Mouse (Mus musculus) MN1 (cell line): Measurements from ENCODE around the gene Arid1b.
A peak's percentile ranks its signal among the peaks of the same experiment; 100 is the strongest.

Source experiments
- DNase-seq: peaks from one replicate; pipeline ENCODE4 v3.0.0-alpha.2; 2016; ENCODE audit warnings: low spot score

The Arid1b gene

DNA sequence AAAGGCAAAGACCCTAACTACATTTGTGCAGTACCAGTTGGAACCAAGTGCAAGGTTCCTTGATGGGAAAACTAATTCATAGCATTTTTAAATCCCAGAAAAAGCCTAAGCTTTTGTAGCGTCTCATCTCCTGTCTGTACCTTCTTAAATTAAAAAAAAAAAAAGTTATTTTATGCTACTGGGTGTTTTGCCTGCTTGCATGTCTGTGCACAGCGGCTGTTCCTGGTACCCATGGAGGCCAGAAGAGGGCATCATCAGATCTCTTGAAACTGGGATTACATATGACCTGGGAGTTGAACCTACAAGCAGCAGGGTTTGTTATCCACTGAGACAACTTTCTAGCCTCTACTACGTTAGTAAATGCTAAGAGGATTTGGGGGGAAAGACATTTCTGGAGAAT lies 196.2 kb downstream of the Arid1b start:
- DNase-seq, result peak; percentile 35

DNA sequence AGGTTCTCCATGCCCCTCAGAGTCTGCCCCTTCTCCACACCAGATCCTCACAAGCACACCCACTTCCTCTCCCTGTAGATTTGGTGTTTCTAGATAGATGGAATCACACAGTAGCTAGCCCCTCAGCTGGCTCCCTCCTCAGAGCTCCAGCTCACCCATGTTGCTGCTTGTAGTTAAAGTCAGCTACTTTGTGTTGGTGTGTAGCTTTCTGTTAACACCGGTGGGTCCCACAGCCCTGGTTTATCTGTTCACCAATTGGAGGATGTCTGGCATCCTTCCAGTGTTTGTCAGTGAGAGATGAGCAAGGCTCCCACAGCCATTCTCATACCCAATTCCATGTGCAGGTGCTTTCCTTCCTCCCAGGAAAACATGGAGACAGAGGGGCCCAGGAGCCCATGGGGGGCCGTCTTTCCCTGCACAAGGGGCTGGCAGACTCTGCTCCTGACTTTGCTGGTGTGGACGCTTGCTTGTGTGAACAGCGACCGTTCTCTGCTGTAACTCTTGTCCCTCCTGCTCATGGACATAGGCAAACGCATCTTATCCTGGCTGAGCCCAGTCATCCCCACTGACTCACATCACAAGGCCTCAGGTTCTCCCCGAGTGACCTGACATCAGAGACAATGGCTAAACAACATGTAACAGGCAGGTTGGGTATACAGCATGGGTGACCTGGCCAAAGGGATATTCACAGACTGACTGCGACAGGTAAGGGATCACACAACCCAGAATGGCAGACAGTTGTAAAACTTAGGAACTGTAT lies 200.2 kb downstream of the Arid1b start:
- no peak for DNase-seq

- DNase-seq, result no peak
These were observed 201.3 kb downstream of the Arid1b start for GRCm38 (mm10) chr17:5195397-5195796.

DNA sequence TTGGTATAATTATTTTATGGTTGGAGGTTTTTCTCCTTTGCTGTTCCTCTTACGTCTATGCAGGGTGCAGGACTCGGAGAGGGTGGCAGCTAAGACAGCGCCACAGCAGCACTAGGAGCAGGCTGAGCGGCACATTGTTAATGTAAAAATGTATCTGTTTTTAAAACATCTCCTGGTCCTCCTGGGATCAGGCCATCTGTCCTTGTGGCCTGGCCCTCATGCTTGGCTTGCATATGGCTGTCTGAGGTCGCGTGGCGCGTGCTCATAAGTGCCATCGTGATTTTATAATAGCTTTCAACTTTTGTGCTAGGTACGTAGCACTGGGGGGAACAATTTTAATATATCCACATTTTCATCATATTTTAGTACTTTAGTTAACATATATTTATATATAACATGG lies 201.9 kb downstream of the Arid1b start:
- no peak for DNase-seq

DNA sequence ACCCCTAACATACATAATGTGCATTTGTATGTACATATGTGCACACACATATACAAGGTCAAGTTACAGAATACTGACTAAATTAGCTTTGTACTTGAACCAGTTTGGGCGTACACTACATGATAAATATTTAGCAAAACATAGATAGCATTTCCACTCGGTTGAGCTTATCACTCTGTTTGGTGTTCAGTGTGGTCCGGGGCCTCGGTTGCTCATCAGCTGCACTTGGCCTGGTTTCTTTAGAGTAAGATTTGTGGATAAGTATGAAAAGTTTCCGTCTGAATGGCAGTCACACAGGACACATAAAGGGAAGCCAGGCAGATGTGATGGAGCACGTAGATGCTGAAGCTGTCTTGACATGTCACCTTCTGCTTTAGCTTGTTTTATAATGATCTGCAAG lies 202.4 kb downstream of the Arid1b start:
- DNase-seq, result no peak

DNA sequence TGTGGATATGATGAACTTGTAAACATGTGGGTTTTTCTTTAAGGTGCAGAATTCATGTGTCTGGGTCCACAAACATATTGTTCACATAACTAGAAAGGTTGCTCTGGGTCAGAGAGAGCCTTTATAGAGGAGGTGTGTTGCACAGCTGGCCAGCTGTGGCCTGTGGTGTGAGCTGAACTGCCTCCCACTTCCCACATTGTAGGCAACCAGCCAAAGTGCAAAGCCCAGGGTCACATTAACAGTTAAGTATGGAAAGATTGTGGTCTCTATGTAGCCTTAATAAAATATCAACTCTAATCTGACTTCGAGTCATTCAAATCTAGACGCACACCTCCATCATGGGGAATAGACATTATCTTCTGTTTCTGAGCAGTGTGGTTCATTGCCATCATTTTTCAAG lies 203.0 kb downstream of the Arid1b start:
- no peak for DNase-seq

- no peak for DNase-seq
These were observed 203.6 kb downstream of the Arid1b start for GRCm38 (mm10) chr17:5197765-5198164.

- no peak for DNase-seq
These were observed 204.1 kb downstream of the Arid1b start for GRCm38 (mm10) chr17:5198252-5198651.

DNA sequence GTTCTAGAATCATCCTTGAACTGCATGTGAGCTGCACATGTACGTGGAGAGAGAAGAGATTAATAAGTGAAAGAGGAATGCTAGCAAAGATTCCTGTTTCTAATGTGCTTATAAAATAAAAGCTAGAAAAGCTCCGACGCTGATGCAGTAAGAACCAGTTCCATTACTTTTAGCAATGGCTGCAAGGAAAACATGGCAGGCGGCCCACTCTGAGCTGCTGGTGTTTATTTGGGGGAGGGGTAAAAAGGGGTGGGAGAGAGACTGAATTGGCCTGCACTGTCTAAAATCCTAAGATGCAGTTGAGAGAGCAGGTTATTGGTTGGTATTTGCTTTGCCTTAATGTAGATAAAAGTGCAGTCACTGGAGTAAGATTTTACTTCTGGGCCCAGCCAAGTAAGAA lies 204.7 kb downstream of the Arid1b start:
- DNase-seq, result no peak

- no peak for DNase-seq
These were observed 206.5 kb downstream of the Arid1b start for GRCm38 (mm10) chr17:5200638-5201037.

- DNase-seq, result peak; percentile 74
These were observed 207.9 kb downstream of the Arid1b start for GRCm38 (mm10) chr17:5201859-5202598.

DNA sequence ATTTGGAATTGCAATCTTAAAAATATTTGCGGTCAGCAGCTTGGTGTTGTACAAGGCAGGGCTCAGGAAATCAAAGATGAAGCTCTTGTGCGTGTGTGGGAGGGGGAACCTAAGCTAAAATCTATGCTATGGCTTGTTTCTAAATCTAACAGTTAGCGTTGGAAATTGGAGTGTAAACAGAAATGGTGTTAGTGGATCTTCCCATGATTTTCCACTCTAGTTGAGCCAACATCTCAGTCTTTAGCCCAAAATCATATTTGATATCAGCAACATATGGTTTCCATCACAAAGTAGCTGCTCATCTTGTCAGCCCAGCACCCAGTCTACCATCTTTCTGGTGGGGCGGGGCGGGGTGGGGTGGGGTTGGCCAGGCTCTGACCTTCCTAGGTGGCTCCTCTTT lies 208.6 kb downstream of the Arid1b start:
- no peak for DNase-seq

- no peak for DNase-seq
These were observed 209.4 kb downstream of the Arid1b start for GRCm38 (mm10) chr17:5203346-5204102.

- DNase-seq, result no peak
These were observed 210.1 kb downstream of the Arid1b start for GRCm38 (mm10) chr17:5204103-5204665.

GRCm38 (mm10) chr17:5205163-5205581 lies 211.0 kb downstream of the Arid1b start:
- DNase-seq, result no peak

- DNase-seq, result no peak
These were observed 212.6 kb downstream of the Arid1b start for GRCm38 (mm10) chr17:5206731-5207130.

DNA sequence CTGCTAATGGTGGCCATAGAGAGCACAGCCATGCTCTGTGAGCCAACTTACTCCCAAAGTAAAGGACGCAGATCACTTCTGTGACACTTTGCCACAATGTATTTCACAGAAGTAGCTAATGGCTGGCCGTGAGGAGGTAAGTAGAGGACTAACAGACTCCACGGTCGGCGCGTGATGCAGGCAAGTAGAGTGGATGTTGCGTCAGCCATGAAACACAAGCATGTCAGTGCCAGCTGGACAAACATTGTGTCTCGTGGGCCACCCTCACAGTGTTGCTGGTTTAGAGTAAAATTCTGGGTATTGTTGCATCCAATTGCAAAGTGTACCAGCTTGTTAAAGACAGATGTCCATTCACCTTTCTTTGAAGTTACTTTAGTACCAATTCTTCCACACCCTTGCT lies 213.7 kb downstream of the Arid1b start:
- no peak for DNase-seq

- peak; percentile 39 for DNase-seq
These were observed 214.2 kb downstream of the Arid1b start for GRCm38 (mm10) chr17:5208362-5208761.

DNA sequence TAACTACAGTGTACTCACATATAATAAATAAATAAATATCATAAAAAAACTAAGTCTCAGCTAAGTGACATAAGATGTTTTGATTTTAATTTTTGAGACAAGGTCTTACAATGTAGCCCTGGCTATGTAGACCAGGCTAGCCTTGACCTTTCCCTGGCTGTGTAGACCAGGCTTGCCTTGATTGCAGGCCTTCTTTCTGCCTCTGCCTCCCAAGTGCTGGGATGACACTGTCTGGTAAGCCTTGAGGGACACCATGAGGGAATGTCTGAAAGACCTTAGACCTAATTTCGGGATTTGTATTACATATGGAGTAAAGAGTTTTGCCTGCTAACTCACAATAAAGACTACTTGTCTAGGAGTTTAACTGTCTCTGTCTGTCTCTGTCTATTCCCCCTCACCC lies 214.9 kb downstream of the Arid1b start:
- DNase-seq, result no peak

DNA sequence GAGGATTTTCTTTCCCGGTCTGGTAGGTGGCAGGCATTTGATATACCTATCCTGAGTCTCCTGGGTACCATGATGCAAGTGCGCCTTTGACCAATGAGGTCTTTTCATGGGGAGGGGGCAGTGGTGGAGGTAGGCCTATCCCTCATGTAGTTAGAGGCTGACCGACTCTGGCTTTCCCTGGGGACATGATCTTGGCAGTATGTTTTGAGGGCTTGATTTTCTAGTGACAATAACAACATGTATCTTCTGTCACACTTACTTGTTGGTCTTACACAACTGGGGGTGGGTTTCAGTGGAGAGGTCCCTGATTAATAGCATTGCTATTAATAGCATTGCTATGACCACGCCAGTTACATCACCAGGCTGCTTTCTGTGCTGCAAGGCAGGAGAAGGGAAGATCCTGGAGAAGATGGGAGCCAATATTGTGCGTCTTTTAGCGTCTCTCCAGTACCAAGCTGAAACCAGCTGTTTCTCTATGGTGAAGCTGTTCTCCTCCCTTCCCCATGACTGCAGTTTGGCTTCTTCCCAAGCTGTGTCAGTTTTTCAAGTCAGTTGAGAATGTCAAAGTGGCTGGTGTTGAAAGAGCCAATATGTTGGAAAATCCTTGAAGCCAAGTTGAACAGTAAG lies 216.1 kb downstream of the Arid1b start:
- DNase-seq, result no peak

- DNase-seq, result no peak
These were observed 216.8 kb downstream of the Arid1b start for GRCm38 (mm10) chr17:5210891-5211290.

- peak; percentile 53 for DNase-seq
These were observed 218.0 kb downstream of the Arid1b start for GRCm38 (mm10) chr17:5212166-5212565.
